Mouse (Mus musculus): Measurements from ENCODE around the gene Mapk11. TPM values are rescaled to one million over a fixed set of nuclear protein-coding genes. Genes with fewer than 3 reads are reported as not detected.

Mapk11 gene
- polyA plus RNA-seq, 1 experiment = 9.1 TPM

DNA sequence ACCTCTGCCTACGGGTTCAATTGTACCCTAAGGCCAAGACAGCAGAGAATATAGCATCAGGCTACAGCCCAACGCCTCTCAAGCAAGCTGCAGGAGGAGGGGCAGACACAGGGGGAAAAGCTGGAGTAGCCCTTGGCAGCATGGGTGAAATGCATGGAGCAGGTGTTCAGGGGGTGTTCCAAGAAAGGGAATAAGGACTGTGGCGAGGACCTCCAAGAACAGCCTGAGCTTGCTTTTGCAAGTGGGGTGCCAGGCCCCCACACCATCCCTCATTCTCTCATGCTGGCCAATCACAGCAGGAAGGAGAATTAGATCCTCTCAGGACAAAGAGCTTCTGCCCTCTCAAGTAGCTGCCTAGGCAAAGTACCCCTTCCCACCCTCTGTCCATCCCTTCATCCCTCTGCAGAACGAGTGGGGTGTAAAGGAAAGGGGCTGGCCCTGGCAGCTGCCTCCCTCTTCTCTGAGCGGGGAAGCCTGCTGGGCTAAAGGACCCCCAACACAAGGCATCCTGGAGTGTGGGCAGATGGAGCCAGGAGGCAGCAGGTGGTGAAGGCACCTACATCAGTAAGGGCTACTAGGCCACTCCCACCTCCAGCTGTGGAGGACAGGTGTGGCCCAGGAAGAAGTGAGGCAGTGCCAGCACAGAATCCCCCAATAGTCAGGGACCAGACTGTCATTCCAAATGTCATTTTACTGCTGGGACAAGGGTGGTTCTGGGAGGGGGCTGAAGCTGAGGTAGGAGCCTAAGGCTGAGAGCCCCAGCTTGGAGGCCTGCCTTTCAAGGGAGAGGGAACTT, 34.9 kb upstream of the Mapk11 start:
- no peak for TF ChIP-seq POLR2A (IDR thresholded peaks at IDR 0.05; ENCODE audit: insufficient read depth, low read length)
- no peak for TF ChIP-seq EP300 (IDR thresholded peaks at IDR 0.05; ENCODE audit: insufficient read depth, low read depth, low read length)
- no peak for TF ChIP-seq CTCF (IDR thresholded peaks at IDR 0.05; ENCODE audit: low read depth, low read length)
- Histone ChIP-seq H3K9ac (ENCODE audit: low read depth, poor library complexity, severe bottlenecking) (no peak overlapping the region), H3K36me3 (ENCODE audit: control insufficient read depth, insufficient read depth, low read length, poor library complexity, severe bottlenecking) (no peaks in the 10 kb centered on the region), H3K27ac (ENCODE audit: insufficient read depth, low read length) (no peak overlapping the region), H3K4me1 (ENCODE audit: control insufficient read depth, insufficient read depth, low read length) (no peaks in the 10 kb centered on the region), H3K9me3 (replicated peaks; ENCODE audit: control insufficient read depth, insufficient read depth, low read length, poor library complexity, severe bottlenecking) (no peaks in the 10 kb centered on the region), H3K27me3 (ENCODE audit: control insufficient read depth, insufficient read depth, low read length, poor library complexity, severe bottlenecking) (no peaks in the 10 kb centered on the region), H3K4me3 (ENCODE audit: low read depth, low read length) (no peak overlapping the region)

- Histone ChIP-seq H3K27me3 (ENCODE audit: control insufficient read depth, insufficient read depth, low read length, poor library complexity, severe bottlenecking) (no peaks in the 10 kb centered on the region), H3K9me3 (replicated peaks; ENCODE audit: control insufficient read depth, insufficient read depth, low read length, poor library complexity, severe bottlenecking) (no peaks in the 10 kb centered on the region), H3K4me3 (ENCODE audit: low read depth, low read length) (no peak overlapping the region), H3K9ac (ENCODE audit: low read depth, poor library complexity, severe bottlenecking) (no peak overlapping the region), H3K36me3 (ENCODE audit: control insufficient read depth, insufficient read depth, low read length, poor library complexity, severe bottlenecking) (no peaks in the 10 kb centered on the region), H3K27ac (ENCODE audit: insufficient read depth, low read length) (0 out of 2 replicates have a peak overlapping the region, but pooled peaks have one; percentile 24), H3K4me1 (ENCODE audit: control insufficient read depth, insufficient read depth, low read length) (peaks cover 2% of the 10 kb centered on the region)
- TF ChIP-seq EP300 (IDR thresholded peaks at IDR 0.05; ENCODE audit: insufficient read depth, low read depth, low read length) = no peak
- no peak for TF ChIP-seq POLR2A (IDR thresholded peaks at IDR 0.05; ENCODE audit: insufficient read depth, low read length)
- TF ChIP-seq CTCF (IDR thresholded peaks at IDR 0.05; ENCODE audit: low read depth, low read length) = no peak
Observed at GRCm38 (mm10) chr15:89182842-89183241, 33.4 kb upstream of the Mapk11 start.

DNA sequence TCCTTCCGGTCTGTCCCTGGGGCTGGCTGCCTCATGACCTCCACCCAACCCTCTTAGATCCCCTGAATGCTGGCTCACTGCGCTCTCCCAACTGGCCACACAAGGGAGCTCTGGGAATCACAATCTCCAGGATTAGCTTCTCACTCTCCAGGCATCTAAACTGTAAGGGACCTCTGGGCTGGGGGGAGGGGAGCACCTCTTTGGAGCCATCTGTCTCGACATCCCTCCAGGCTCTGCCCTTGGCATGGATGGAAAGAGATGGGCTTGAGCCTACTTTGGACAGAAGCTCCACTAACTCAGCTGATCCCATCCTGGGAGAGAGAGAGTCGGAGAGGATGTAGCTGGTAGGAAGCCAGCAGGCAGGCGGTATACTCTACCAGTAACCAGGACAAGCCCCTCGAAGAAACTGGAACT, 32.9 kb upstream of the Mapk11 start:
- TF ChIP-seq EP300 (IDR thresholded peaks at IDR 0.05; ENCODE audit: insufficient read depth, low read depth, low read length) = peak; percentile 83
- TF ChIP-seq POLR2A (IDR thresholded peaks at IDR 0.05; ENCODE audit: insufficient read depth, low read length) = no peak
- peak; percentile 2 for TF ChIP-seq CTCF (IDR thresholded peaks at IDR 0.05; ENCODE audit: low read depth, low read length)
- Histone ChIP-seq H3K9ac (ENCODE audit: low read depth, poor library complexity, severe bottlenecking) (no peak overlapping the region), H3K27me3 (ENCODE audit: control insufficient read depth, insufficient read depth, low read length, poor library complexity, severe bottlenecking) (no peaks in the 10 kb centered on the region), H3K4me3 (ENCODE audit: low read depth, low read length) (no peak overlapping the region), H3K9me3 (replicated peaks; ENCODE audit: control insufficient read depth, insufficient read depth, low read length, poor library complexity, severe bottlenecking) (no peaks in the 10 kb centered on the region), H3K4me1 (ENCODE audit: control insufficient read depth, insufficient read depth, low read length) (peaks cover 2% of the 10 kb centered on the region), H3K27ac (ENCODE audit: insufficient read depth, low read length) (peak overlapping the region; percentile 24; the same call in 1 of the 2 replicates), H3K36me3 (ENCODE audit: control insufficient read depth, insufficient read depth, low read length, poor library complexity, severe bottlenecking) (no peaks in the 10 kb centered on the region)

DNA sequence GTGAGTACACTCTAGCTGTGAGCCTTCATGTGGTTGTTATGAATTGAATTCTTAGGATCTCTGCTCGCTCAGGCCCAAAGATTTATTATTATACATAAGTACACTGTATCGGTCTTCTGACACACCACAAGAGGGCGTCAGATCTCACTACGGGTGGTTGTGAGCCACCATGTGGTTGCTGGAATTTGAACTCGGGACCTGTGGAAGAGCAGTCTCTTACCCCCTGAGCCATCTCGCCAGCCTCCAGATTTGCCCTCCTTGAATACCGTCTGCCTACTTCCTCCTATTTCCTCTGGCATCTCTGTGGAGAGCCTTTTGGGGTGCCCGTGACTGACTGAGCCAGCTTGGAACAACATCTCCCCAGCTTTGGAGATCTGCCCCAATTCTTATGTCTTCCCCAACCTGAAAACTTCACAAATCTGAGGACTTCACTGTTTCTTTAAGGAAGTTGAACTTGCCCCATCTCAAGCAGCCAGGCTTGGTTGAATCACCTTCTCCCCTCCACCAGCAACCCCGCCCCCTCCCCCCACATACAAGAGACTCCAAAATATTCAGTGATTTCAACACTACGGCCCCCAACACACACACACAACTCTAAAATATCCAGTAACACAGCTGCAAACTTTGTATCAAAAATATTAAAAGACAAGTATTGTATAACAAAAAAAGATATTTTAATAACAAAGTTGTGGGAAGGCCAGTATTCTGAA, 32.3 kb upstream of the Mapk11 start:
- Histone ChIP-seq H3K4me1 (ENCODE audit: control insufficient read depth, insufficient read depth, low read length) (peaks cover 5% of the 10 kb centered on the region), H3K9me3 (replicated peaks; ENCODE audit: control insufficient read depth, insufficient read depth, low read length, poor library complexity, severe bottlenecking) (no peaks in the 10 kb centered on the region), H3K27me3 (ENCODE audit: control insufficient read depth, insufficient read depth, low read length, poor library complexity, severe bottlenecking) (no peaks in the 10 kb centered on the region), H3K9ac (ENCODE audit: low read depth, poor library complexity, severe bottlenecking) (peak overlapping the region; percentile 81; the same call in 1 of the 2 replicates), H3K4me3 (ENCODE audit: low read depth, low read length) (peak overlapping the region; percentile 7; the same call in 1 of the 2 replicates), H3K27ac (ENCODE audit: insufficient read depth, low read length) (no peak overlapping the region; the same call in 1 of the 2 replicates), H3K36me3 (ENCODE audit: control insufficient read depth, insufficient read depth, low read length, poor library complexity, severe bottlenecking) (no peaks in the 10 kb centered on the region)
- TF ChIP-seq POLR2A (IDR thresholded peaks at IDR 0.05; ENCODE audit: insufficient read depth, low read length) (no peak), CTCF (IDR thresholded peaks at IDR 0.05; ENCODE audit: low read depth, low read length) (peak; percentile 33), EP300 (IDR thresholded peaks at IDR 0.05; ENCODE audit: insufficient read depth, low read depth, low read length) (no peak)

DNA sequence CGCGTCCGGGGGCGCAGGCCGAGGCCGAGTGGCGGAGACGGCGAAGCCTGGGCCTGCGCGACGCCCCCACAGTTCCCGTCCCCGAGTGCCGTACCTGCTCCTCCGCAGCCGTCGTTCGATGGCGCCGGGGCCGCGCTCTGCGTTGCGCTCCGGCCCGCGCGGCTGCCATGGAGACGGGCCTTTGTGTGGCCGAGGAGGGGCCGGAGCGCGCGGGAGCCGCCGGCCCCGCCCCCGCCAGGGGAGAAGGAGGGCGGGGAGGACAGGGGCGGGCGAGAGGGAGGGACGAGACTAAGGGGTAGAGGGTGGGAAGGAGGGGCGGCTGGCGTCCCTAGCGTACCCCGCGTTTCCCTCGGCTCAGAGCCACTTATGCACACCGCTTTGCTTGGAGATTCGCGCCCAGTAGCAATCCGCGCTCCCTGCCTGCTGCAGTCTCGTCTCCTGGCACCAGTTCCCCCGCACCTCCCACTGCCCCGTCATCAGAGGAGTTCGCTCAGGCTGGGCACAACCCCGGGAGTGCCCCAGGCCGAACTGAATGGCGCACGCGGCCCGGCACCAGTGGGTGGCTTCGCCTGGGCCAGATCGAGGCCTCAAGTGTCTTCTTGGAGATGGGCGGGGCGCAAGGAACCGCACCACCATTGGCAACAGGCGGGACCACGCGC, 31.3 kb upstream of the Mapk11 start, which contains the start of gene Plxnb2:
Plxnb2 (minus strand) TSS at position 218 of the 659 bp plus-strand sequence.
- H3K4me3 ChIP-seq (ENCODE audit: low read depth, low read length) = peak within 1 kb of the TSS; percentile 96
- peak within 1 kb of the TSS; percentile 68 for H3K27ac ChIP-seq (ENCODE audit: insufficient read depth, low read length)
- peak within 1 kb of the TSS; percentile 81 for H3K9ac ChIP-seq (ENCODE audit: low read depth, poor library complexity, severe bottlenecking)
- no peaks in the 10 kb centered on the region for H3K27me3 ChIP-seq (ENCODE audit: control insufficient read depth, insufficient read depth, low read length, poor library complexity, severe bottlenecking)
- H3K36me3 ChIP-seq (ENCODE audit: control insufficient read depth, insufficient read depth, low read length, poor library complexity, severe bottlenecking) = no peaks in the 10 kb centered on the region
- H3K4me1 ChIP-seq (ENCODE audit: control insufficient read depth, insufficient read depth, low read length) = peaks cover 10% of the 10 kb centered on the region
- no peaks in the 10 kb centered on the region for H3K9me3 ChIP-seq (replicated peaks; ENCODE audit: control insufficient read depth, insufficient read depth, low read length, poor library complexity, severe bottlenecking)
- TF ChIP-seq CTCF (IDR thresholded peaks at IDR 0.05; ENCODE audit: low read depth, low read length) = no peak
- peak; percentile 52; the same call in 1 of the 2 replicates for TF ChIP-seq EP300 (IDR thresholded peaks at IDR 0.05; ENCODE audit: insufficient read depth, low read depth, low read length)
- TF ChIP-seq POLR2A (IDR thresholded peaks at IDR 0.05; ENCODE audit: insufficient read depth, low read length) = peak; percentile 92

All from ES-Bruce4 (cell line).